Mouse (Mus musculus) forebrain, embryonic 15.5 days (tissue): ENCODE results near the gene Dgkg. TPM values are rescaled to one million over a fixed set of nuclear protein-coding genes. Genes with fewer than 3 reads are reported as not detected.

Source experiments
- ATAC-seq: fragments of 200-750 bp; cut with Nextera tagmentation; replicated peaks from 2 replicates; pipeline ENCODE4 v1.8.0; 2017; ENCODE audit warnings: mild to moderate bottlenecking, moderate TSS enrichment, moderate library complexity
- H3K27ac ChIP-seq: fragments of 300-500 bp; sonication (generic); replicated peaks from 2 replicates; pipeline ENCODE4 v1.5.1; 2015; ENCODE audit warnings: mild to moderate bottlenecking, inconsistent platforms
- H3K27me3 ChIP-seq: fragments of 300-500 bp; sonication (generic); 2 replicates; pipeline ENCODE4 v1.6.1; 2015; ENCODE audit warnings: inconsistent platforms
- H3K36me3 ChIP-seq: fragments of 300-500 bp; sonication (generic); 2 replicates; pipeline ENCODE4 v1.6.1; 2015; ENCODE audit warnings: mild to moderate bottlenecking, inconsistent platforms
- H3K4me1 ChIP-seq: fragments of 300-500 bp; sonication (generic); 2 replicates; pipeline ENCODE4 v1.6.1; 2015; ENCODE audit warnings: inconsistent platforms
- H3K4me2 ChIP-seq: fragments of 300-500 bp; sonication (generic); replicated peaks from 2 replicates; pipeline ENCODE4 v1.6.1; 2015; ENCODE audit warnings: mild to moderate bottlenecking, inconsistent platforms
- H3K4me3 ChIP-seq: fragments of 300-500 bp; sonication (generic); 2 replicates; pipeline ENCODE4 v1.5.1; 2015; ENCODE audit warnings: mild to moderate bottlenecking, inconsistent platforms
- H3K9ac ChIP-seq: fragments of 300-500 bp; sonication (generic); replicated peaks from 2 replicates; pipeline ENCODE4 v1.6.1; 2015; ENCODE audit warnings: mild to moderate bottlenecking, inconsistent platforms
- H3K9me3 ChIP-seq: fragments of 300-500 bp; sonication (generic); 2 replicates; pipeline ENCODE4 v1.6.1; 2016; ENCODE audit warnings: inconsistent platforms
- WGBS: fragments of 180-500 bp; shearing (Covaris S2); methylation state at CpG from one replicate; pipeline ENCODE4 v1.1.7; 2015; ENCODE audit warnings: mixed read lengths; 5-methylcytosine and 5-hydroxymethylcytosine counted together
- polyA plus RNA-seq: library from polyadenylated mRNA; unstranded; fragments of >200 nt; fragmentation: Nextera tagmentation; extraction: Ambion mirVana; gene quantifications from 2 replicates; pipeline ENCODE4 v1.2.1, GENCODE M21; 2015

The Dgkg gene
- polyA plus RNA-seq = 5.8 TPM in 2 replicates

- Histone ChIP-seq H3K27me3 (peaks cover 19% of the 10 kb centered on the region), H3K4me2 (peak within 1 kb of the TSS; percentile 88), H3K36me3 (no peaks in the 10 kb centered on the region), H3K9me3 (no peaks in the 10 kb centered on the region), H3K4me3 (peak within 1 kb of the TSS; percentile 45), H3K9ac (peak within 1 kb of the TSS; percentile 37), H3K4me1 (peaks cover 16% of the 10 kb centered on the region), H3K27ac (no peak within 1 kb of the TSS)
- WGBS = under 1% methylated on average over 63 of the region's 63 CpGs
- peak; percentile 82 for ATAC-seq
These were observed at the start of gene Dgkg for GRCm38 (mm10) chr16:22656533-22657444. Gene Dgkg, minus strand, starts transcription at chr16:22657221.

- H3K4me2 ChIP-seq = no peak overlapping the region
- ATAC-seq = no peak
- no peak overlapping the region for H3K9ac ChIP-seq
- H3K4me3 ChIP-seq = no peak overlapping the region
- H3K27ac ChIP-seq = no peak overlapping the region
- no peaks in the 10 kb centered on the region for H3K9me3 ChIP-seq
- WGBS = 53% methylated on average over 6 of the region's 6 CpGs
- no peaks in the 10 kb centered on the region for H3K36me3 ChIP-seq
- no peaks in the 10 kb centered on the region for H3K27me3 ChIP-seq
- H3K4me1 ChIP-seq = no peaks in the 10 kb centered on the region
These were observed 47.9 kb upstream of the Dgkg start for GRCm38 (mm10) chr16:22704946-22705345.

GRCm38 (mm10) chr16:22704136-22704535, 47.1 kb upstream of the Dgkg start:
- Histone ChIP-seq H3K27me3 (no peaks in the 10 kb centered on the region), H3K9me3 (no peaks in the 10 kb centered on the region), H3K36me3 (no peaks in the 10 kb centered on the region), H3K27ac (no peak overlapping the region), H3K9ac (no peak overlapping the region), H3K4me1 (no peaks in the 10 kb centered on the region), H3K4me3 (no peak overlapping the region), H3K4me2 (no peak overlapping the region)
- ATAC-seq = no peak
- 91% methylated on average over 5 of the region's 5 CpGs for WGBS

GRCm38 (mm10) chr16:22698846-22699760, 42.1 kb upstream of the Dgkg start:
- ATAC-seq = no peak
- Histone ChIP-seq H3K27me3 (no peaks in the 10 kb centered on the region), H3K27ac (no peak overlapping the region), H3K4me2 (no peak overlapping the region), H3K36me3 (no peaks in the 10 kb centered on the region), H3K9me3 (no peaks in the 10 kb centered on the region), H3K4me3 (no peak overlapping the region), H3K4me1 (peaks cover 3% of the 10 kb centered on the region; the same call in 1 of the 2 replicates), H3K9ac (no peak overlapping the region)
- WGBS = 78% methylated on average over 13 of the region's 13 CpGs

GRCm38 (mm10) chr16:22698101-22698500, 41.1 kb upstream of the Dgkg start:
- no peak for ATAC-seq
- Histone ChIP-seq H3K27me3 (no peaks in the 10 kb centered on the region), H3K9ac (no peak overlapping the region), H3K27ac (no peak overlapping the region), H3K4me1 (peaks cover 3% of the 10 kb centered on the region; the same call in 1 of the 2 replicates), H3K4me2 (no peak overlapping the region), H3K9me3 (no peaks in the 10 kb centered on the region), H3K36me3 (no peaks in the 10 kb centered on the region), H3K4me3 (no peak overlapping the region)
- WGBS = 90% methylated on average over 8 of the region's 8 CpGs

- Histone ChIP-seq H3K4me3 (no peak overlapping the region), H3K4me1 (no peaks in the 10 kb centered on the region), H3K9me3 (no peaks in the 10 kb centered on the region), H3K4me2 (no peak overlapping the region), H3K36me3 (no peaks in the 10 kb centered on the region), H3K9ac (no peak overlapping the region), H3K27ac (no peak overlapping the region), H3K27me3 (no peaks in the 10 kb centered on the region)
- ATAC-seq = no peak
- 90% methylated on average over 2 of the region's 2 CpGs for WGBS
These were observed 32.6 kb upstream of the Dgkg start for GRCm38 (mm10) chr16:22689622-22690021.

- no peak for ATAC-seq
- Histone ChIP-seq H3K4me2 (no peak overlapping the region), H3K4me1 (no peaks in the 10 kb centered on the region), H3K36me3 (no peaks in the 10 kb centered on the region), H3K4me3 (no peak overlapping the region), H3K27me3 (no peaks in the 10 kb centered on the region), H3K9me3 (no peaks in the 10 kb centered on the region), H3K9ac (no peak overlapping the region), H3K27ac (peak overlapping the region; percentile 66)
- WGBS = 74% methylated on average over 8 of the region's 8 CpGs
These were observed 30.8 kb upstream of the Dgkg start for GRCm38 (mm10) chr16:22687711-22688230.

- H3K9ac ChIP-seq = no peak overlapping the region
- no peak overlapping the region for H3K4me2 ChIP-seq
- no peaks in the 10 kb centered on the region for H3K9me3 ChIP-seq
- no peaks in the 10 kb centered on the region for H3K36me3 ChIP-seq
- no peaks in the 10 kb centered on the region for H3K4me1 ChIP-seq
- ATAC-seq = no peak
- H3K27ac ChIP-seq = no peak overlapping the region
- H3K4me3 ChIP-seq = no peak overlapping the region
- H3K27me3 ChIP-seq = no peaks in the 10 kb centered on the region
- WGBS = 90% methylated on average over 3 of the region's 3 CpGs
These were observed 26.6 kb upstream of the Dgkg start for GRCm38 (mm10) chr16:22683605-22684004.

- H3K4me2 ChIP-seq = no peak overlapping the region
- no peaks in the 10 kb centered on the region for H3K4me1 ChIP-seq
- no peak for ATAC-seq
- H3K9ac ChIP-seq = no peak overlapping the region
- H3K36me3 ChIP-seq = no peaks in the 10 kb centered on the region
- H3K27me3 ChIP-seq = no peaks in the 10 kb centered on the region
- no peak overlapping the region for H3K4me3 ChIP-seq
- no peak overlapping the region for H3K27ac ChIP-seq
- H3K9me3 ChIP-seq = no peaks in the 10 kb centered on the region
These were observed 25.7 kb upstream of the Dgkg start for GRCm38 (mm10) chr16:22682727-22683126.

GRCm38 (mm10) chr16:22679641-22680040, 22.6 kb upstream of the Dgkg start:
- Histone ChIP-seq H3K4me1 (no peaks in the 10 kb centered on the region), H3K4me2 (no peak overlapping the region), H3K36me3 (no peaks in the 10 kb centered on the region), H3K9ac (no peak overlapping the region), H3K9me3 (no peaks in the 10 kb centered on the region), H3K4me3 (no peak overlapping the region), H3K27ac (no peak overlapping the region), H3K27me3 (no peaks in the 10 kb centered on the region)
- 77% methylated on average over 3 of the region's 3 CpGs for WGBS
- no peak for ATAC-seq

- Histone ChIP-seq H3K4me3 (no peak overlapping the region), H3K4me2 (no peak overlapping the region), H3K36me3 (no peaks in the 10 kb centered on the region), H3K27me3 (no peaks in the 10 kb centered on the region), H3K4me1 (no peaks in the 10 kb centered on the region), H3K27ac (no peak overlapping the region), H3K9ac (no peak overlapping the region), H3K9me3 (no peaks in the 10 kb centered on the region)
- no peak for ATAC-seq
- whole genome bisulfite sequencing = 90% methylated on average over 10 of the region's 10 CpGs
These were observed 17.6 kb upstream of the Dgkg start for GRCm38 (mm10) chr16:22674636-22675035.

GRCm38 (mm10) chr16:22674164-22674563, 17.1 kb upstream of the Dgkg start:
- H3K9me3 ChIP-seq = no peaks in the 10 kb centered on the region
- no peak overlapping the region for H3K4me2 ChIP-seq
- no peaks in the 10 kb centered on the region for H3K27me3 ChIP-seq
- no peaks in the 10 kb centered on the region for H3K36me3 ChIP-seq
- ATAC-seq = no peak
- no peak overlapping the region for H3K27ac ChIP-seq
- no peaks in the 10 kb centered on the region for H3K4me1 ChIP-seq
- WGBS = 78% methylated on average over 4 of the region's 4 CpGs
- H3K4me3 ChIP-seq = no peak overlapping the region
- H3K9ac ChIP-seq = no peak overlapping the region
